Mouse (Mus musculus) cortical plate, adult 2 months (tissue): ENCODE measurements around the gene Ooep. TPM values are rescaled to one million over a fixed set of nuclear protein-coding genes. Genes with fewer than 3 reads are reported as not detected.
"Not testable (repeated sequence)": the region's sequence is repeated elsewhere in the genome, so short reads cannot be mapped to it uniquely, and the experiment has no call there.

Source experiments
- H3K27ac ChIP-seq: fragments of 200-500 bp; 2 replicates; pipeline ENCODE4 v1.5.1; 2012; ENCODE audit warnings: low read length, control low read depth, inconsistent platforms; ENCODE audit not compliant: insufficient read depth
- H3K4me1 ChIP-seq: fragments of 200-500 bp; 2 replicates; pipeline ENCODE4 v1.6.1; 2011; ENCODE audit warnings: low read length; ENCODE audit not compliant: control insufficient read depth, insufficient read depth
- H3K4me3 ChIP-seq: fragments of 200-500 bp; 2 replicates; pipeline ENCODE4 v1.5.1; 2011; ENCODE audit warnings: mild to moderate bottlenecking, low read length, control low read depth; ENCODE audit not compliant: insufficient read depth
- CTCF ChIP-seq: fragments of 200-500 bp; IDR thresholded peaks from 2 replicates; pipeline ENCODE4 v1.5.1; 2011; ENCODE audit warnings: mild to moderate bottlenecking, control low read depth, low read length; ENCODE audit not compliant: insufficient read depth; ENCODE audit errors: extremely low read depth
- POLR2A ChIP-seq: fragments of 200-500 bp; IDR thresholded peaks from 2 replicates; pipeline ENCODE4 v1.6.1; 2011; ENCODE audit warnings: mild to moderate bottlenecking, low read length, control low read depth; ENCODE audit not compliant: insufficient read depth; ENCODE audit errors: extremely low read depth
- polyA plus RNA-seq: library from polyadenylated mRNA; depleted of rRNA; stranded (reverse); fragments of >200 nt; gene quantifications from 2 replicates; pipeline ENCODE4 v1.2.3, GENCODE M21; 2012

Ooep gene
- polyA plus RNA-seq, 1 experiment = 0.06 TPM

- Histone ChIP-seq H3K4me1 (no peaks in the 10 kb centered on the region), H3K4me3 (no peak overlapping the region), H3K27ac (no peak overlapping the region)
- no peak for TF ChIP-seq CTCF
- no peak for TF ChIP-seq POLR2A
Measured at GRCm38 (mm10) chr9:78369349-78369748, 9.2 kb downstream of the Ooep start.

GRCm38 (mm10) chr9:78368671-78369293 is 9.7 kb downstream of the Ooep start:
- no peak for TF ChIP-seq CTCF
- no peak for TF ChIP-seq POLR2A
- Histone ChIP-seq H3K27ac (no peak overlapping the region), H3K4me3 (no peak overlapping the region), H3K4me1 (no peaks in the 10 kb centered on the region)

GRCm38 (mm10) chr9:78367959-78368358 is 10.6 kb downstream of the Ooep start, which contains the start of gene Dppa5a:
Dppa5a (minus strand) TSS chr9:78368177.
- H3K4me1 ChIP-seq, H3K27ac ChIP-seq, H3K4me3 ChIP-seq: not testable (repeated sequence)

GRCm38 (mm10) chr9:78365850-78366544 is 12.5 kb downstream of the Ooep start:
- no peak overlapping the region for H3K4me3 ChIP-seq
- H3K4me1 ChIP-seq = no peaks in the 10 kb centered on the region
- TF ChIP-seq CTCF = no peak
- no peak for TF ChIP-seq POLR2A
- H3K27ac ChIP-seq = no peak overlapping the region

GRCm38 (mm10) chr9:78364701-78365100 is 13.8 kb downstream of the Ooep start:
- H3K27ac ChIP-seq = no peak overlapping the region
- no peaks in the 10 kb centered on the region for H3K4me1 ChIP-seq
- TF ChIP-seq POLR2A (no peak), CTCF (no peak)
- no peak overlapping the region for H3K4me3 ChIP-seq

- TF ChIP-seq CTCF (no peak), POLR2A (no peak)
- Histone ChIP-seq H3K4me3 (no peak overlapping the region), H3K4me1 (no peaks in the 10 kb centered on the region), H3K27ac (no peak overlapping the region)
Measured at GRCm38 (mm10) chr9:78363374-78363773, 15.2 kb downstream of the Ooep start.

- H3K4me3 ChIP-seq = no peak overlapping the region
- no peak for TF ChIP-seq POLR2A
- no peak for TF ChIP-seq CTCF
- no peaks in the 10 kb centered on the region for H3K4me1 ChIP-seq
- H3K27ac ChIP-seq = no peak overlapping the region
Measured at GRCm38 (mm10) chr9:78360484-78360872, 18.0 kb downstream of the Ooep start.

GRCm38 (mm10) chr9:78359750-78360483 is 18.6 kb downstream of the Ooep start:
- TF ChIP-seq POLR2A = no peak
- no peak for TF ChIP-seq CTCF
- Histone ChIP-seq H3K27ac (no peak overlapping the region), H3K4me1 (no peaks in the 10 kb centered on the region), H3K4me3 (no peak overlapping the region)

- Histone ChIP-seq H3K27ac (no peak overlapping the region), H3K4me3 (no peak overlapping the region), H3K4me1 (no peaks in the 10 kb centered on the region)
- TF ChIP-seq CTCF = peak; percentile 71
- TF ChIP-seq POLR2A = no peak
Measured at GRCm38 (mm10) chr9:78358053-78358452, 20.5 kb downstream of the Ooep start.

GRCm38 (mm10) chr9:78355611-78356010 is 22.9 kb downstream of the Ooep start, which contains the start of gene Gsta2:
Gsta2 (minus strand) TSS chr9:78355788.
- Histone ChIP-seq H3K4me3 (no peak within 1 kb of the TSS), H3K4me1 (no peaks in the 10 kb centered on the region), H3K27ac (no peak within 1 kb of the TSS)
- TF ChIP-seq CTCF (no peak), POLR2A (no peak)
